ENCODE assay signal across 7 mouse cellular contexts in genomic region chr1:51477656-51478081, GRCm38 (mm10). TPM values are rescaled to one million over a fixed set of nuclear protein-coding genes. Genes with fewer than 3 reads are reported as not detected.
DNase-seq lines count a peak whose midpoint lies in the region; ATAC-seq and TF ChIP-seq lines count a peak whose summit lies in the region.

No protein-coding gene starts in this region.

- WGBS in embryonic facial prominence, embryonic 15.5 days = 0% methylated on average over 25 of the region's 25 CpGs

- H3K4me1 ChIP-seq in G1E (ENCODE audit: insufficient read depth, low read depth, low read length) = peaks cover 41% of the 10 kb centered on the region
- H3K4me1 ChIP-seq in embryonic facial prominence, embryonic 15.5 days = 0 out of 2 replicates have a peak, but pooled peaks cover 5% of the 10 kb centered on the region

- TF ChIP-seq CTCF in C2C12 (IDR thresholded peaks at IDR 0.05; ENCODE audit: control insufficient read depth, insufficient read depth, insufficient read length) (no peak), G1E (IDR thresholded peaks at IDR 0.05; ENCODE audit: low read depth, low read length) (no peak)
- TF ChIP-seq CTCF in left cerebral cortex, adult 2 months (IDR thresholded peaks at IDR 0.05) = no peak

- no peaks in the 10 kb centered on the region for H3K9me3 ChIP-seq in G1E (replicated peaks)
- no peaks in the 10 kb centered on the region for H3K9me3 ChIP-seq in embryonic facial prominence, embryonic 15.5 days (replicated peaks)

- peak overlapping the region; percentile 70 for H3ac ChIP-seq in C2C12 (ENCODE audit: control insufficient read depth, insufficient read length, low read depth)

- DNase-seq in G1E (ENCODE audit: low spot score) = peak; percentile 67
- peak; percentile 40 to 61 for DNase-seq in heart, postnatal 36 days
- DNase-seq in left cerebral cortex, adult 2 months (ENCODE audit: extremely low spot score in 1 of 2, low spot score in 2 of 2) = peak; percentile 18 to 21
- DNase-seq in splenic B cell, adult 2 months (ENCODE audit: low read depth, low spot score) = peak; percentile 45

- peak overlapping the region; percentile 97 for H3K4me2 ChIP-seq in embryonic facial prominence, embryonic 15.5 days (replicated peaks)

- H3K36me3 ChIP-seq in C2C12 (ENCODE audit: control insufficient read depth, insufficient read depth) (peaks cover 24% of the 10 kb centered on the region), G1E (replicated peaks) (peaks cover 27% of the 10 kb centered on the region)
- H3K36me3 ChIP-seq in embryonic facial prominence, embryonic 15.5 days = no peaks in the 10 kb centered on the region
- H3K36me3 ChIP-seq in splenic B cell, adult 2 months (ENCODE audit: control insufficient read depth, insufficient read depth, low read length, poor library complexity, severe bottlenecking) = 0 out of 2 replicates have a peak, but pooled peaks cover 2% of the 10 kb centered on the region

- H3K27ac ChIP-seq in embryonic facial prominence, embryonic 15.5 days (replicated peaks) = peak overlapping the region; percentile 82
- peak overlapping the region; percentile 96 for H3K27ac ChIP-seq in left cerebral cortex, adult 2 months

- peak overlapping the region; percentile 65 for H3K9ac ChIP-seq in embryonic facial prominence, embryonic 15.5 days

- H3K79me3 ChIP-seq in C2C12 (ENCODE audit: low read depth) = peaks cover 20% of the 10 kb centered on the region

- no peak for ATAC-seq in G1E (ENCODE audit: extremely low read depth, insufficient number of reproducible peaks, low FRiP score, poor library complexity, severe bottlenecking)
- peak; percentile 15; the same call in 1 of the 2 replicates for ATAC-seq in embryonic facial prominence, embryonic 15.5 days (ENCODE audit: insufficient number of reproducible peaks, low FRiP score, low TSS enrichment, low read depth)
- ATAC-seq in megakaryocyte progenitor cell, adult 5-6 weeks (replicated peaks; ENCODE audit: poor library complexity) = peak; percentile 9

- H3K27me3 ChIP-seq in C2C12 (ENCODE audit: control insufficient read depth, insufficient read depth, insufficient read length) (no peaks in the 10 kb centered on the region), G1E (ENCODE audit: insufficient read depth, low read length) (no peaks in the 10 kb centered on the region)
- H3K27me3 ChIP-seq in embryonic facial prominence, embryonic 15.5 days = no peaks in the 10 kb centered on the region
- H3K27me3 ChIP-seq in splenic B cell, adult 2 months (ENCODE audit: control insufficient read depth, insufficient read depth, low read length, poor library complexity, severe bottlenecking) = no peaks in the 10 kb centered on the region

- intact Hi-C loops in heart, postnatal 36 days (cut with DNase I) = loop anchor here (2.0 to 10.0 kb wide), 3 partner anchors 37 to 757 kb away; partner anchors contain the start of gene Gls
- intact Hi-C loops in left cerebral cortex, adult 2 months (cut with DNase I) = loop anchor here (10.0 kb wide), 1 partner anchor 513 kb away; no protein-coding TSS in a partner anchor

- H3K79me2 ChIP-seq in C2C12 (ENCODE audit: control insufficient read depth, insufficient read depth) = peaks cover 43% of the 10 kb centered on the region

- peak overlapping the region; percentile 75 for H3K4me3 ChIP-seq in C2C12 (ENCODE audit: insufficient read depth, poor library complexity, severe bottlenecking)
- H3K4me3 ChIP-seq in G1E (ENCODE audit: low read depth, low read length) = peak overlapping the region; percentile 88
- peak overlapping the region; percentile 67 for H3K4me3 ChIP-seq in embryonic facial prominence, embryonic 15.5 days (replicated peaks)
- H3K4me3 ChIP-seq in left cerebral cortex, adult 2 months = peak overlapping the region; percentile 87

TF ChIP-seq in C2C12, 6 proteins besides CTCF, POLR2A, EP300 and RAD21:
- no peak for TF ChIP-seq USF1 (IDR thresholded peaks at IDR 0.05; ENCODE audit: low read depth)
- TF ChIP-seq MYOD1 (IDR thresholded peaks at IDR 0.05; ENCODE audit: control insufficient read depth, insufficient read length, low read depth) = no peak
- no peak for TF ChIP-seq CEBPB (IDR thresholded peaks at IDR 0.05; ENCODE audit: low read depth)
- no peak for TF ChIP-seq FOSL1 (IDR thresholded peaks at IDR 0.05; ENCODE audit: insufficient read depth, low read length, poor library complexity, severe bottlenecking)
- TF ChIP-seq MYOG (IDR thresholded peaks at IDR 0.05; ENCODE audit: control insufficient read depth, extremely low read depth, insufficient read length) = no peak
- no peak for TF ChIP-seq MAX (IDR thresholded peaks at IDR 0.05)

RNA-seq across cellular contexts. Expression of gene Nabp1, which starts 0.6 kb away (rescaled TPM):
- 7.1 TPM for polyA plus RNA-seq in C2C12 (2012; fragmentation: generic; extraction: Trizol)
- total RNA-seq in G1E (2014; fragmentation: Nextera tagmentation) = 75.8 and 77.3 TPM in 2 replicates
- total RNA-seq in G1E (2017) = 188 and 214 TPM in 2 replicates
- polyA plus RNA-seq in G1E (2012) = 6.9 and 7.8 TPM in 2 replicates
- polyA plus RNA-seq in embryonic facial prominence, embryonic 15.5 days (2015; fragmentation: Nextera tagmentation; extraction: Ambion mirVana) = 7.8 and 8.0 TPM in 2 replicates
- 10 to 100 TPM; 42.7 to 50.3 TPM for total RNA-seq in heart, postnatal 36 days (2021)
- 10 to 100 TPM; 13.6 to 14.6 TPM for total RNA-seq in left cerebral cortex, adult 2 months (2021)
- 14.9 and 16.0 TPM in 2 replicates for total RNA-seq in megakaryocyte progenitor cell, adult 5-6 weeks (2015)
- total RNA-seq in megakaryocyte progenitor cell, adult 5-6 weeks (2017) = 27.5 and 28.3 TPM in 2 replicates
